Mouse (Mus musculus) gastrocnemius, postnatal 25 days (tissue): Measurements from ENCODE around the gene Tcp11l2. TPM values are rescaled to one million over a fixed set of nuclear protein-coding genes. Genes with fewer than 3 reads are reported as not detected.

Experiments used
- DNase-seq: peaks from one replicate; pipeline ENCODE4 v3.0.0; 2022
- total RNA-seq, 2 experiments: library from RNA; stranded (reverse); gene quantifications; 1 replicate in 1 of 2; 2 replicates in 1 of 2; pipeline ENCODE4 v1.2.3; 2021

The Tcp11l2 gene
- total RNA-seq, 2 experiments from 2014 or later, result 39.2 to 47.0 TPM

- DNase-seq, result no peak
These were observed 23.7 kb downstream of the Tcp11l2 start for GRCm38 (mm10) chr10:84600136-84600535.

GRCm38 (mm10) chr10:84604335-84604734 lies 27.9 kb downstream of the Tcp11l2 start:
- DNase-seq, result no peak

- no peak for DNase-seq
These were observed 31.9 kb downstream of the Tcp11l2 start for GRCm38 (mm10) chr10:84608361-84608760.

GRCm38 (mm10) chr10:84610324-84610723 lies 33.9 kb downstream of the Tcp11l2 start:
- no peak for DNase-seq

GRCm38 (mm10) chr10:84610783-84611182 lies 34.4 kb downstream of the Tcp11l2 start:
- DNase-seq, result no peak

- no peak for DNase-seq
These were observed 35.2 kb downstream of the Tcp11l2 start for GRCm38 (mm10) chr10:84611664-84612063.

GRCm38 (mm10) chr10:84612281-84612680 lies 35.9 kb downstream of the Tcp11l2 start:
- no peak for DNase-seq

GRCm38 (mm10) chr10:84613366-84613765 lies 36.9 kb downstream of the Tcp11l2 start:
- DNase-seq, result no peak

GRCm38 (mm10) chr10:84615076-84615475 lies 38.6 kb downstream of the Tcp11l2 start:
- no peak for DNase-seq

- peak; percentile 89 for DNase-seq
These were observed 45.7 kb downstream of the Tcp11l2 start, which contains the start of gene Polr3b for GRCm38 (mm10) chr10:84621826-84622790. Polr3b (plus strand) TSS chr10:84622292.

GRCm38 (mm10) chr10:84631182-84631581 lies 54.8 kb downstream of the Tcp11l2 start:
- DNase-seq, result no peak

- no peak for DNase-seq
These were observed 55.6 kb downstream of the Tcp11l2 start for GRCm38 (mm10) chr10:84632005-84632404.

- DNase-seq, result peak; percentile 60
These were observed 60.2 kb downstream of the Tcp11l2 start for GRCm38 (mm10) chr10:84636656-84637055.

GRCm38 (mm10) chr10:84638382-84638781 lies 62.0 kb downstream of the Tcp11l2 start:
- DNase-seq, result no peak

GRCm38 (mm10) chr10:84639525-84640287 lies 63.3 kb downstream of the Tcp11l2 start:
- DNase-seq, result no peak

GRCm38 (mm10) chr10:84640861-84641260 lies 64.4 kb downstream of the Tcp11l2 start:
- no peak for DNase-seq

- DNase-seq, result no peak
These were observed 65.2 kb downstream of the Tcp11l2 start for GRCm38 (mm10) chr10:84641576-84641975.

- no peak for DNase-seq
These were observed 69.5 kb downstream of the Tcp11l2 start for GRCm38 (mm10) chr10:84645940-84646339.

- no peak for DNase-seq
These were observed 70.2 kb downstream of the Tcp11l2 start for GRCm38 (mm10) chr10:84646506-84647102.

GRCm38 (mm10) chr10:84647264-84647663 lies 70.8 kb downstream of the Tcp11l2 start:
- DNase-seq, result no peak

- DNase-seq, result no peak
These were observed 72.5 kb downstream of the Tcp11l2 start for GRCm38 (mm10) chr10:84648911-84649310.

- no peak for DNase-seq
These were observed 77.6 kb downstream of the Tcp11l2 start for GRCm38 (mm10) chr10:84654029-84654428.

- no peak for DNase-seq
These were observed 78.3 kb downstream of the Tcp11l2 start for GRCm38 (mm10) chr10:84654731-84655130.
